Mouse (Mus musculus) brain, embryonic 14.5 days (tissue): ENCODE measurements at regions not wholly inside any gene's neighbourhood (a gene's known extent, or its start where the extent isn't known, plus 50 kb on each side); places are given as distances from the start of the nearest gene placed in this dataset.

Source experiments
- DNase-seq: peaks from one replicate; pipeline ENCODE4 v3.0.0-alpha.2; 2011; ENCODE audit warnings: low read depth
- CTCF ChIP-seq: fragments of 200-500 bp; IDR thresholded peaks from 2 replicates; pipeline ENCODE4 v1.5.1; 2012; ENCODE audit warnings: inconsistent platforms, mild to moderate bottlenecking, moderate library complexity, borderline replicate concordance; ENCODE audit not compliant: insufficient read depth, insufficient read length; ENCODE audit errors: extremely low read depth
- POLR2A ChIP-seq: fragments of 200-500 bp; IDR thresholded peaks from 2 replicates; pipeline ENCODE4 v1.6.1; 2012; ENCODE audit warnings: mild to moderate bottlenecking, inconsistent platforms, borderline replicate concordance; ENCODE audit not compliant: poor library complexity, insufficient read depth, insufficient read length, severe bottlenecking; ENCODE audit errors: extremely low read depth

DNA sequence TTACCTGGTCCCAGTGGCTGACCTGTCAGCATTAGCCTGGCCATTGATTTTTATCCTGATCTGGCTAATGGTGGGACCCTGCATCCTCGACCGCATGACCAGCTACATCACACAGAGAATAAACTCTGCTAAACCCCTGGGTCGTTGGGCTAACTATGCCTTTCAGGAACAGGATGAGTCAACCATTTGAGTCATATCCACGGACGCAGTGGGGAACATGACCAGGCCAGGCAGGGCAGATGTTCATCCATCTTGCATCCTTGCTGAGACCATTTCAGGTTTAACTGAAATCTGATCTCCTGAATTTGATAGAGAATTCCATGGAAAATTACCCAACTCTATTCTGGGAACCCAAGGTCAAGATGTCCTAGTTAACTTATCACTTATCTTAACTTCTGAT is 103.3 kb downstream of the Avpr1a start:
- DNase-seq = no peak
- TF ChIP-seq CTCF (no peak), POLR2A (no peak)

DNA sequence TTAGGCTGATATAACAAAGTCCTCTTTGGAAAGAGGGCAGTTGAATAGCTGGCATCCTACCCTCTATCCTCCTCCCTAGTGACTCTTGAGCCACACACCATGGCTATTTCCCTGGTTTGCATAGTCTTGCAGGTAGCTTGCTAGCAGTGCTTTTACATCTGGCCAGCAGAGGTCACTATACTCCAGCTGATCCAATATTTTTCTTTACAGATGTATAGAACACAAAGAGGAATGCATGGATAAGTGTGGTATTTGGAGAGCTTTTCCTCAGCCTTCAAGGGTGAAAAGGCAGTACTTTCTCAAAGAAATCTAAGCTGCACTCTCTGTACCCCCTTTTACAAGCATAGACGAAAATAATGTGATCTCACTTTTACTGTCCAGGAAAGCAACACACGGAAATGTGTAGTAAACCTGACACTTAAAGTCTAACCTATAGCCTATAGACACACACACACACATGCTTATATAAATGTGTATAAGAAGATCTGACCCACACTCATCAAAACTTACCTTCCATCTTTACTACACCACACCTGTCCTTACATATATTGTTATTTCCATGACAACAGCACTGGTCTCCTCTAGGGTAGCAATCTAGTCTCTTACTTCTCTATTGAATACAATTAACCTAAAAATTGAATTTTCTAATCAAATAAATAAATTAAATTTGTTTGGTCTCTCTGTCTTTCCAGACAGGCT is 105.0 kb downstream of the Avpr1a start:
- TF ChIP-seq CTCF = peak; percentile 80
- TF ChIP-seq POLR2A = no peak
- DNase-seq = peak; percentile 91

DNA sequence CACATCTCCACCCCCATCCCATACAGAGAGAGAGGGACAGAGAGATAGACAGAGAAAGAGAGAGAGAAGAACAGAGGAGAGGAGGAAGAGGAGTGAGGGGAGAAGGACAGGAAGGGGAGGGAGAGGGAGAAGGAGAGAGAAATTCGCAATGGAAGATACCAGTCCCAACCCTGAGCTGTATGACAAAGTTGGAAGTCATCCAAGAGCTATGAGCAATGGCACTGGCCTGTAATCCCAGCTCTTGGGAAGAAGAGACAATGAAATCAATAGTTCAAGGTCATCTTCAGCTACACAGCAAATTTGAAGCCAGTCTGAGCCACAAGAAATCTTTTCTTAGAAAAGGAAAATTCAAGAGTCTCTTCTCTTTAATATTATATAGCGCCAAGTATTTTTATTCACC is 105.6 kb downstream of the Avpr1a start:
- peak; percentile 14 for DNase-seq
- TF ChIP-seq CTCF (no peak), POLR2A (no peak)

DNA sequence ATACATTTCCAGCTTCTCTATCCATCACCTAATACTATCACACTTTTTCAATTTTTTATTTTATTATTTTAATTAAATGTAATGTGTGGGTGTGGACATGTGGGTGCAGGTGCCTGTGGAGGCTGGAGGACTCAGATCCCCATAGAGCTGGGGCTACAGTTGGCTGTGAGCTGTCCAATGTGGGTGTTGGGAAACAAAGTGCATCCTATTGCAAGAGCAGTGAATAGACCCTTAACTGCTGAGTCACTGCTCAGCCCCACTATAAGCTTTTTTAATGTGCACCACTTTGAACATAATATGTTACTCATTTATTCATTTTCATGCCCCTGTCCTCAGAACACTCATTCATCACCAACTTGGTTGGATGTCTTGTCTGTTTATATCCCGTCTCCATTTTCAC is 110.4 kb downstream of the Avpr1a start:
- TF ChIP-seq POLR2A (no peak), CTCF (no peak)
- no peak for DNase-seq

DNA sequence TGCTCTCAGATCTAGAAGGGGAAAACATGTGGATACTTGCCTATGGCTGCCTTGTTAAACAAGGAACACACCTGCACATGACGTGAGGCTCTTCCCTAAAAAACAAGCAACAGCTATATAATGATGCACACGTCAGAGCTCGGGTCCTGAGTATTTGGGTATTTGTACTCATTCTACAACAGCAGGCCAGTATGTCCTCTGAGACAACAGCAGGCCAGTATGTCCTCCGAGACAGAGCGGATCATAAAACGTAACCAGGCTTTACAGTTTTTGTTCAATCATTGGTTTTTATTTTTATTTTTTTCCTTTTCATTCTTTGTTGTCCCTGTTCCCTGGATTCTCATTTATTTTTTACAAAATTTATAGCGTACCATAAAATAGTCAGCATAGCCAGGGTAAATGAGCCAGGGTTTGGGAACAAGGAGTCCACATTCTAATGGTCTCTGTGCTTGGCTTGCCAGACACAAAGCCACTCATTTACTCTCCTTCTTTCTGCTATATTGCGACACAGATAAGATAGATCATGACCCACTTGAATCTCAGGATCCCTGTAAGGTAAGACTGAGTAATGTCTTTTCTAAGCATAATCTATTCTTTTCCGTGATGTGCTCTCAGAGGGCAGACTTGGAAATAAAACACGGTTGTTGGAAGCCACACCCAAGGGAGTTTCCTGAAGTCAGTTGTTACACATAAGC is 111.8 kb downstream of the Avpr1a start:
- no peak for DNase-seq
- TF ChIP-seq POLR2A = no peak
- no peak for TF ChIP-seq CTCF

DNA sequence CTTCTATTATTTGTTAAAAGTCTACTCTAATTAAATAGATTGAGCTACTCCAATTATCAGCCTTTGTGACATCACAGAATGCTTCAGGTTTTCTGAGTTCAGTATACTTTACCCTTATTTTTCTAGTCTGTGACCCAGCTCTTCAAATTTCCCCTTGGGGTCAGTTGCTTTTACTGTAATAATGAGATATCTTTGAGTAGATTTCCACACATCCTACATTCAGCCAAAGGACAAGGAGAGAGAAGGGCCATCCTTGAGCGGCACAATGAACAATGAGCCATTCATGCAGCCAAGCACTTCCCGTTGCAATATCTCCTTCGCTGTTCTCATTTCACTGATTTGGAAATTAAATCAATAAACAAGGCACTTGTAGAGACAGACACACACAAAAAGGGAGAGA is 113.6 kb downstream of the Avpr1a start:
- TF ChIP-seq CTCF (no peak), POLR2A (no peak)
- DNase-seq = no peak

DNA sequence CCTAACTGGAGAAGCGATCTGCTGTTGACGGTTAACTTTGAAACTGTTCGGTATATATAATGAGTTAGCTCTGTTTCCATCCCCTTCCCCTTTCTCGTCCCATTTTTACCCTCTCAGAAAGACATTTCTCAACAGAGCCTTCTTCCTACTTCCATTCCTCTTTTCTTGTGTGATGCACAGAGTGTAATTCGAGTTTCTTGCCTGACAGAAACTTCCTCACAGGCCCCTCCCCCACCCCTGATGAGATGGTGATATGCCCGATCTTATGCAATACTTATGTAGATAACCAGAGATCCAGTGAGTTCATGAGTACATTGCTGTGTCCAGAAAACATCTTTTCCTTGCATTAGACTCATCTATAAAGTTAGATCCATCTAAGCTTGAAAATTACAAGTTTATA is 114.2 kb downstream of the Avpr1a start:
- TF ChIP-seq CTCF (no peak), POLR2A (no peak)

DNA sequence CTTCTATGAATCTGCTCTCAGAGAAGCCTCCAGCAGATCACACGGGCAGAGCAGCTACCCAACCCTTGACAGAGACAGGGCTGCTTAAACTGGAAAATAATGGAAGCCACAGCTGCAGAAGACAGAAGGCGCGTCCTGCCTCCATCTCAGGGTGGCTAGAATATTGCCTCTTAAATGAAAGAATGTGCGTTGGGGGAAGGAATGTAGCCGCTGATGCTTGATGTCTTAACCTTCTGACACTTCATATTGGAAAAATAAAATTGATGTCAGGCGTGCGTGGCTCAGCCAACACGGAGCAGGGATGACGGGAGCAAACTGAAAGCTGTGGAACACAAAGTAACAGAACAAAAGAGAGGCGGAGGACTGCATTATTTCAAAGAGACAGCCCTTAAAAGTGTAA is 114.6 kb upstream of the Ppm1h start:
- TF ChIP-seq POLR2A (no peak), CTCF (no peak)
- DNase-seq = peak; percentile 66

More for the DNA sequence above, 114.2 kb downstream of the Avpr1a start:
- DNase-seq = no peak

DNA sequence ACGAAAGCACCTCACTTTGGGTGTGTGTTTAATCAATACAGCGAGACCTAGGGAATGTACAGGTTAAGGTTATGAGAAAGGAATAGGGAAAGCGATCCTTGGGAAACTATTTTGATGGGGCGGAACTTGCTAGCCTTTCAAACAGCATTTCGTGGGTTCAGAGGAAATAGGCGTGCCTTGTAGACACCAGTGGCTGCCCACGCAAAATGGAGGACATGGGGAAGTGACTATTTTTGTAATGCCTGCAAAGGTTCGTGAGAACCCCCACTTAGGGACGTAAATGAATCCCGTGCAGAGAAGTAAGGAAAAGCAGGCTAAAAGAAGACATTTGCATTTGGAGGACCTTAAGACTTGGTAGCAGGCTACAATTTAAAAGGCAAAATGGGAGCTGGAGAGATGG is 114.1 kb upstream of the Ppm1h start:
- no peak for DNase-seq
- TF ChIP-seq CTCF (no peak), POLR2A (no peak)

DNA sequence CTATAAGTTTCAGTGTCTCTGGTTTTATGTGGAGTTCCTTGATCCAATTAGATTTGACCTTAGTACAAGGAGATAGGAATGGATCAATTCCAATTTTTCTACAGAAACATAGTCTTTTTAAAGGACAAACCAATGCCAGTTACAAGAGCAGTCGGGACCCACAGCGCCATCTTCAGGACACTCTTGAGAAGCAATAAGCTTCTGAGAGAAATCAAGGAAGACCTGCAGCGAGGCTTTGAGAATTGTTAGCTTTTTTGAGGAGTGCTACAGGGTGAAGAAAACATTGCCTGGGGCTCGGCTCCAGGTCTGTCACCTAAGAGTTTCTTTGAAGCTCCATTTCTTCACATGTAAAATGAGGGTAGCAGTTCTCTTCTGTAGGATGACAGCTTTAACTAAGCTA is 112.0 kb upstream of the Ppm1h start:
- no peak for TF ChIP-seq POLR2A
- no peak for TF ChIP-seq CTCF

DNA sequence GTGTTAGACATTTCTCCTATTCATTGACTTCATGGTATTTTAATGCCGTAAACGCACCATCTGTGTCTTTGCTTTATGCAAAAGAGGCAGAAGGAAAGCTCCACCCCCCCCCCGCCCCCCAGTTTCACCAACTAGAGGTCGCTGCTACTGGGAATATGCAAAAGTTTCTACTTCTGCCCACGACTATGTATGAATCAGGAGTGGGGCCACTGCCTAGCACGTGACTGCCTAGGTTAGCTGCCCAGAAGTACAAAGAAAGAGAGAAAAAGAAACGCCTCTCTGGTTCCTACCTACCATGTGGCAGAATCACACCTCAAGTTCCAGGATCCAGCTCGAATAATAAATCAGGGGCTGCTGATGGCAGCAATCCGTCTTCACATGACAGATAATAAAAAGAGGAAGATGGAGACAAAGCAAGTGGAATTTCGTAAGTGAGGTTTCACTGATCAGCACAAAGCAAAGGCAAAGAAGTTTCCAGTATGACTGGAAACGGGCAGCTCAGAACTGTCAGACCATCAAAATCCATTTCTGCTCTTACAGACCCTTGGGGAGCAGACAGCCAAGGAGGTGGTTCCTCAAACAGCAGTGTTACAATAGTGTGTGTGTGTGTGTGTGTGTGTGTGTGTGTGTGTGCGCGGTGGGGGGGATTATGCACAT is 108.9 kb upstream of the Ppm1h start:
- TF ChIP-seq POLR2A (no peak), CTCF (no peak)
- DNase-seq = peak; percentile 60

More for the DNA sequence above, 112.0 kb upstream of the Ppm1h start:
- DNase-seq = no peak

DNA sequence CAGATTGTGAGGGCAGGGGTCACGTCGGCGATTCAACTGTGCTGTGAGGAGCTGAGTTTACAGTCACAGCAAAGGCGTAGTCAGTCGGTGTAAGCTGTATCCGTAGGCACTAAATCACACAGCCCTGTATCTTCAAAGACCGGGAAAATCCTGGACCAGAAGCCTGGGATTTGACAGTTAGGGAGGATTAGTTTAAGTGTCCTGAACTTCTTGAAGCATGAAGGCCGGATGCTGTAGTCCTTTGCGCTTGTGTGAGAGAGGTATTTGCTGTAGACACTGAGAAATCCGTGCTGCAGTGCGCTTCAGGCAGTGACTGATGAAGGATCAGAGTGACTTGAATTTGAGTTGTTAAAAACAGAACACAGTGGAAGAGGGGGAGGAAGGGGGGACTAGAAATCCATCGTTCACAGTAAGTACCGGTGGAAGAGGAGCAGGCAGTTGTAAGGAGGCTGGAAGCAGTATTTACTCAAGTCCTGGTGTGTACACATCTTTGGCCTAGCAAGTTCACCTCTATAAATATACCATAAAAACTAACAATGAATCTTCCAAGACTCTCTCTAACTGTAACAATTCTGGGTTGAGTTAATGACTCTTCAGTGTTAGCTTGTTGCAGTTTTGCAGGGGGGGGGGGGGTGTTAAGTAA is 107.5 kb upstream of the Ppm1h start:
- DNase-seq = peak; percentile 59
- TF ChIP-seq POLR2A (no peak), CTCF (no peak)
